8 mouse cellular contexts compared by ENCODE assay signal in genomic region chr13:52530008-52530945, GRCm38 (mm10). TPM values are rescaled to one million over a fixed set of nuclear protein-coding genes. Genes with fewer than 3 reads are reported as not detected.
DNase-seq lines count a peak whose midpoint lies in the region; ATAC-seq and TF ChIP-seq lines count a peak whose summit lies in the region.

No protein-coding gene starts in this region.

- H3K27ac ChIP-seq in embryonic facial prominence, embryonic 10.5 days (replicated peaks) = peak overlapping the region; percentile 69
- H3K27ac ChIP-seq in heart, adult 2 months = no peak overlapping the region
- H3K27ac ChIP-seq in kidney, adult 2 months (ENCODE audit: insufficient read depth, low read depth, low read length) = no peak overlapping the region
- no peak overlapping the region for H3K27ac ChIP-seq in limb, embryonic 11.5 days (replicated peaks; ENCODE audit: low read depth, low read length)
- H3K27ac ChIP-seq in midbrain, embryonic 13.5 days = peak overlapping the region; percentile 74
- no peak overlapping the region for H3K27ac ChIP-seq in small intestine, adult 2 months (ENCODE audit: insufficient read depth, low read depth, low read length)

- no peaks in the 10 kb centered on the region for H3K79me2 ChIP-seq in heart, adult 2 months (replicated peaks; ENCODE audit: control insufficient read depth, insufficient read depth, low read length)

- peaks cover 8% of the 10 kb centered on the region for H3K4me1 ChIP-seq in embryonic facial prominence, embryonic 10.5 days
- H3K4me1 ChIP-seq in heart, adult 2 months (ENCODE audit: control insufficient read depth, insufficient read depth, low read length) = no peaks in the 10 kb centered on the region
- no peaks in the 10 kb centered on the region for H3K4me1 ChIP-seq in kidney, adult 2 months (ENCODE audit: control insufficient read depth, insufficient read depth, low read length)
- H3K4me1 ChIP-seq in limb, embryonic 11.5 days (ENCODE audit: control insufficient read depth, insufficient read depth, low read length) = no peaks in the 10 kb centered on the region
- peaks cover 11% of the 10 kb centered on the region for H3K4me1 ChIP-seq in midbrain, embryonic 13.5 days (replicated peaks)
- H3K4me1 ChIP-seq in small intestine, adult 2 months (ENCODE audit: control insufficient read depth, insufficient read depth, insufficient read length, low read length) = peaks cover 5% of the 10 kb centered on the region

- 2% methylated on average over 50 of the region's 50 CpGs for WGBS in embryonic facial prominence, embryonic 10.5 days
- 4% methylated on average over 50 of the region's 50 CpGs for WGBS in heart, adult 2 months
- WGBS in kidney, adult 2 months = 3% methylated on average over 50 of the region's 50 CpGs
- 2% methylated on average over 50 of the region's 50 CpGs for WGBS in limb, embryonic 11.5 days
- WGBS in midbrain, embryonic 13.5 days = 3% methylated on average over 50 of the region's 50 CpGs
- 6% methylated on average over 50 of the region's 50 CpGs for WGBS in small intestine, adult 2 months

- H3K27me3 ChIP-seq in embryonic facial prominence, embryonic 10.5 days (replicated peaks; ENCODE audit: low read depth, poor library complexity, severe bottlenecking) = peaks cover 59% of the 10 kb centered on the region
- peaks cover 4% of the 10 kb centered on the region; the same call in 1 of the 2 replicates for H3K27me3 ChIP-seq in heart, adult 2 months (ENCODE audit: control insufficient read depth, insufficient read depth, low read length)
- H3K27me3 ChIP-seq in kidney, adult 2 months (replicated peaks; ENCODE audit: control insufficient read depth, insufficient read depth, low read length) = 0 out of 2 replicates have a peak, but pooled peaks cover 2% of the 10 kb centered on the region
- H3K27me3 ChIP-seq in limb, embryonic 11.5 days (ENCODE audit: control insufficient read depth, insufficient read depth, low read length) = peaks cover 16% of the 10 kb centered on the region; the same call in 1 of the 2 replicates
- peaks cover 33% of the 10 kb centered on the region for H3K27me3 ChIP-seq in midbrain, embryonic 13.5 days
- H3K27me3 ChIP-seq in small intestine, adult 2 months (ENCODE audit: control insufficient read depth, insufficient read depth, low read length) = peaks cover 10% of the 10 kb centered on the region

- H3K36me3 ChIP-seq in embryonic facial prominence, embryonic 10.5 days (replicated peaks) = no peaks in the 10 kb centered on the region
- H3K36me3 ChIP-seq in heart, adult 2 months (ENCODE audit: control insufficient read depth, insufficient read depth, low read length) = no peaks in the 10 kb centered on the region
- no peaks in the 10 kb centered on the region for H3K36me3 ChIP-seq in kidney, adult 2 months (ENCODE audit: control insufficient read depth, insufficient read depth, low read length)
- no peaks in the 10 kb centered on the region for H3K36me3 ChIP-seq in limb, embryonic 11.5 days (ENCODE audit: control insufficient read depth, insufficient read depth, low read length)
- H3K36me3 ChIP-seq in midbrain, embryonic 13.5 days = no peaks in the 10 kb centered on the region
- H3K36me3 ChIP-seq in small intestine, adult 2 months (ENCODE audit: control insufficient read depth, insufficient read depth, low read length) = no peaks in the 10 kb centered on the region

- intact Hi-C loops in heart, adult 2 months (cut with DNase I) = loop anchor here (5.0 kb wide), 1 partner anchor 97 kb away; no protein-coding TSS in a partner anchor

- TF ChIP-seq POLR2A in heart, adult 2 months (IDR thresholded peaks at IDR 0.05; ENCODE audit: insufficient read depth, low read depth, low read length) = no peak
- no peak for TF ChIP-seq POLR2A in kidney, adult 2 months (IDR thresholded peaks at IDR 0.05; ENCODE audit: low read depth, low read length)
- TF ChIP-seq POLR2A in small intestine, adult 2 months (IDR thresholded peaks at IDR 0.05; ENCODE audit: low read depth, low read length) = no peak

- H3K4me3 ChIP-seq in embryonic facial prominence, embryonic 10.5 days = peak overlapping the region; percentile 59
- peak overlapping the region; percentile 28; the same call in 1 of the 2 replicates for H3K4me3 ChIP-seq in heart, adult 2 months
- H3K4me3 ChIP-seq in kidney, adult 2 months (ENCODE audit: insufficient read depth, low read depth, low read length) = no peak overlapping the region
- H3K4me3 ChIP-seq in limb, embryonic 11.5 days (ENCODE audit: low read depth, low read length) = peak overlapping the region; percentile 45
- peak overlapping the region; percentile 56 for H3K4me3 ChIP-seq in midbrain, embryonic 13.5 days (replicated peaks)
- H3K4me3 ChIP-seq in small intestine, adult 2 months (ENCODE audit: low read depth, low read length) = peak overlapping the region; percentile 48

- peak; percentile 78 for DNase-seq in adrenal gland, postnatal 10 days
- peak; percentile 87 for DNase-seq in embryonic facial prominence, embryonic 10.5 days (ENCODE audit: low spot score)
- DNase-seq in heart, adult 2 months = peak; percentile 69 to 78
- DNase-seq in kidney, adult 2 months = peak; percentile 71
- peak; percentile 85 for DNase-seq in limb, embryonic 11.5 days (ENCODE audit: low spot score)

- no peak for TF ChIP-seq EP300 in heart, adult 2 months (IDR thresholded peaks at IDR 0.05; ENCODE audit: insufficient read depth, low read depth, low read length)

- peak overlapping the region; percentile 92 for H3K4me2 ChIP-seq in limb, embryonic 11.5 days (ENCODE audit: low read depth, severe bottlenecking)
- peak overlapping the region; percentile 87 for H3K4me2 ChIP-seq in midbrain, embryonic 13.5 days (replicated peaks)

- peak; percentile 86; the same call in 1 of the 2 replicates for ATAC-seq in limb, embryonic 11.5 days (ENCODE audit: insufficient number of reproducible peaks, low FRiP score, low TSS enrichment, low read depth)
- ATAC-seq in midbrain, embryonic 13.5 days = peak; percentile 99
- no peak for ATAC-seq in inflammation-experienced regulatory T-cells, adult 6 months

- TF ChIP-seq CTCF in heart, adult 2 months (IDR thresholded peaks at IDR 0.05) = peak; percentile 76
- TF ChIP-seq CTCF in kidney, adult 2 months (conservative IDR thresholded peaks at IDR 0.05; ENCODE audit: insufficient read depth, insufficient read length, low read depth, low read length) = peak; percentile 50
- TF ChIP-seq CTCF in small intestine, adult 2 months (IDR thresholded peaks at IDR 0.05; ENCODE audit: extremely low read depth, insufficient read length, insufficient replicate concordance, low read depth, low read length) = peak; percentile 51; the same call in 1 of the 2 replicates

- H3K9me3 ChIP-seq in embryonic facial prominence, embryonic 10.5 days = peaks cover 4% of the 10 kb centered on the region; the same call in 1 of the 2 replicates
- no peaks in the 10 kb centered on the region for H3K9me3 ChIP-seq in limb, embryonic 11.5 days (ENCODE audit: control insufficient read depth, low read length)
- H3K9me3 ChIP-seq in midbrain, embryonic 13.5 days = no peaks in the 10 kb centered on the region

- H3K9ac ChIP-seq in heart, adult 2 months (ENCODE audit: low read depth, low read length) = peak overlapping the region; percentile 40
- H3K9ac ChIP-seq in limb, embryonic 11.5 days (ENCODE audit: low read length) = peak overlapping the region; percentile 4; the same call in 1 of the 2 replicates
- peak overlapping the region; percentile 74 for H3K9ac ChIP-seq in midbrain, embryonic 13.5 days (replicated peaks)

RNA-seq across cellular contexts. Expression of gene Diras2, which starts 0.8 kb away (rescaled TPM):
- total RNA-seq in adrenal gland, postnatal 10 days (2021) = 1 to 10 TPM; 4.3 to 5.0 TPM
- polyA plus RNA-seq in embryonic facial prominence, embryonic 10.5 days (2016; fragmentation: Nextera tagmentation; extraction: Ambion mirVana) = 0.15 and 0.19 TPM in 2 replicates
- total RNA-seq in heart, adult 2 months (2021) = under 1 TPM; 0.18 to 0.32 TPM
- polyA plus RNA-seq in heart, adult 2 months (2012; rRNA removed) = 0.61 and 0.78 TPM in 2 replicates
- 0.08 and 0.10 TPM in 2 replicates for polyA plus RNA-seq in kidney, adult 2 months (2012; rRNA removed)
- polyA plus RNA-seq in limb, embryonic 11.5 days (2014; fragmentation: Nextera tagmentation; extraction: Ambion mirVana) = 0.03 and 0.14 TPM in 2 replicates
- 1.6 and 1.8 TPM in 2 replicates for polyA plus RNA-seq in midbrain, embryonic 13.5 days (2015; fragmentation: Nextera tagmentation; extraction: Ambion mirVana)
- 0.44 and 1.7 TPM in 2 replicates for polyA plus RNA-seq in small intestine, adult 2 months (2012; rRNA removed)
- not detected for polyA plus RNA-seq in inflammation-experienced regulatory T-cells, adult 6 months (2017; shearing (Covaris generic))

RNA-seq across cellular contexts. Expression of gene Syk, which starts 52.7 kb away (rescaled TPM):
- total RNA-seq in adrenal gland, postnatal 10 days (2021) = 1 to 10 TPM; 8.2 to 8.3 TPM
- polyA plus RNA-seq in embryonic facial prominence, embryonic 10.5 days (2016; fragmentation: Nextera tagmentation; extraction: Ambion mirVana) = 2.2 and 2.8 TPM in 2 replicates
- 10 to 100 TPM; 16.0 to 17.6 TPM for total RNA-seq in heart, adult 2 months (2021)
- 14.0 and 19.7 TPM in 2 replicates for polyA plus RNA-seq in heart, adult 2 months (2012; rRNA removed)
- polyA plus RNA-seq in kidney, adult 2 months (2012; rRNA removed) = 1.9 and 4.7 TPM in 2 replicates
- 2.5 TPM in 2 replicates for polyA plus RNA-seq in limb, embryonic 11.5 days (2014; fragmentation: Nextera tagmentation; extraction: Ambion mirVana)
- 1.1 and 1.5 TPM in 2 replicates for polyA plus RNA-seq in midbrain, embryonic 13.5 days (2015; fragmentation: Nextera tagmentation; extraction: Ambion mirVana)
- polyA plus RNA-seq in small intestine, adult 2 months (2012; rRNA removed) = 4.7 and 8.3 TPM in 2 replicates
- polyA plus RNA-seq in inflammation-experienced regulatory T-cells, adult 6 months (2017; shearing (Covaris generic)) = 1 to 10 TPM in 1 of 3 experiments, under 1 TPM in 2; 0.16 to 1.1 (median 0.97) TPM

Comparison
In these comparisons a context has a peak if more than half of its experiments do, and no peak if none do; other contexts are left out.
1. H3K27ac ChIP-seq: peak in embryonic facial prominence, embryonic 10.5 days (single experiment) and midbrain, embryonic 13.5 days (single experiment); none in heart, adult 2 months (single experiment), kidney, adult 2 months (single experiment), limb, embryonic 11.5 days (single experiment) and small intestine, adult 2 months (single experiment).
2. H3K9ac ChIP-seq: peak in every context shown above with its lines; median percentile 74 in midbrain, embryonic 13.5 days; 40 in heart, adult 2 months; 4 in limb, embryonic 11.5 days.
3. Peak in every context shown above with its lines, with median percentiles within 50 percentile points of each other: DNase-seq and CTCF ChIP-seq.